Mouse (Mus musculus) G1E (cell line): ENCODE data around the gene Sdk1. TPM values are rescaled to one million over a fixed set of nuclear protein-coding genes. Genes with fewer than 3 reads are reported as not detected.
"Not testable (repeated sequence)": the region's sequence is repeated elsewhere in the genome, so short reads cannot be mapped to it uniquely, and the experiment has no call there.

Experiments
- ATAC-seq: 2 replicates; pipeline ENCODE4 v1.8.0; 2016; ENCODE audit warnings: mild to moderate bottlenecking; ENCODE audit not compliant: insufficient number of reproducible peaks, poor library complexity, low FRiP score, severe bottlenecking; ENCODE audit errors: extremely low read depth
- DNase-seq: peaks from one replicate; pipeline ENCODE4 v3.0.0; 2012; ENCODE audit warnings: low spot score
- H3K27me3 ChIP-seq: 2 replicates; pipeline ENCODE4 v1.6.1; 2012; ENCODE audit warnings: mild to moderate bottlenecking, low read length, inconsistent platforms; ENCODE audit not compliant: insufficient read depth
- H3K36me3 ChIP-seq: replicated peaks from 2 replicates; pipeline ENCODE3; 2012; ENCODE audit warnings: mild to moderate bottlenecking, inconsistent platforms
- H3K4me1 ChIP-seq: 2 replicates; pipeline ENCODE4 v1.6.1; 2012; ENCODE audit warnings: low read depth, low read length, inconsistent platforms, mixed read lengths; ENCODE audit not compliant: insufficient read depth
- H3K4me3 ChIP-seq: 2 replicates; pipeline ENCODE4 v1.5.1; 2012; ENCODE audit warnings: low read depth, mild to moderate bottlenecking, inconsistent platforms, low read length, moderate library complexity, mixed read lengths
- H3K9me3 ChIP-seq: replicated peaks from 2 replicates; pipeline ENCODE4 v1.6.1; 2012; ENCODE audit warnings: inconsistent platforms
- CTCF ChIP-seq: IDR thresholded peaks from 2 replicates; pipeline ENCODE4 v1.5.1; 2012; ENCODE audit warnings: low read depth, low read length, inconsistent platforms, mixed read lengths
- GATA1 ChIP-seq: IDR thresholded peaks from 2 replicates; pipeline ENCODE4 v1.6.1; 2012; ENCODE audit warnings: borderline replicate concordance, low read length, inconsistent platforms, mixed read lengths
- GATA2 ChIP-seq: IDR thresholded peaks from 2 replicates; pipeline ENCODE4 v1.6.1; 2012; ENCODE audit warnings: low read depth, low read length, inconsistent platforms, borderline replicate concordance
- POLR2AphosphoS5 ChIP-seq: IDR thresholded peaks from 2 replicates; pipeline ENCODE4 v1.6.1; 2012; ENCODE audit warnings: low read depth, low read length, inconsistent platforms; ENCODE audit not compliant: insufficient replicate concordance
- TAL1 ChIP-seq: conservative IDR thresholded peaks from 2 replicates; pipeline ENCODE4 v1.6.1; 2012; ENCODE audit warnings: low read depth, low read length, inconsistent platforms, mixed read lengths
- polyA plus RNA-seq: library from polyadenylated mRNA; stranded (reverse); fragments of >175 nt; gene quantifications from 2 replicates; pipeline ENCODE4 v1.2.3, GENCODE M21; 2012
- total RNA-seq, 2 experiments: library from RNA; stranded (forward) in 1 of 2; stranded (reverse) in 1 of 2; fragments of 200-1000 nt in 1 of 2; fragments of >200 nt in 1 of 2; fragmentation: Nextera tagmentation in 1 of 2; gene quantifications; 2 replicates each; pipeline ENCODE4 v1.2.3; 2014 to 2017

The Sdk1 gene
- total and polyA plus RNA-seq, 3 experiments, result 0.27 TPM; not detected in 2

GRCm38 (mm10) chr5:141625401-141625800, 384.1 kb downstream of the Sdk1 start:
- DNase-seq (no peak), ATAC-seq (no peak)
- TF ChIP-seq CTCF (no peak), GATA2 (no peak), GATA1 (no peak), POLR2AphosphoS5 (no peak), TAL1 (no peak)
- Histone ChIP-seq H3K27me3 (no peaks in the 10 kb centered on the region), H3K4me3 (no peak overlapping the region), H3K4me1 (no peaks in the 10 kb centered on the region), H3K9me3 (peaks cover 48% of the 10 kb centered on the region), H3K36me3 (no peaks in the 10 kb centered on the region)

GRCm38 (mm10) chr5:141631641-141632040, 390.4 kb downstream of the Sdk1 start:
- Histone ChIP-seq H3K9me3 (peaks cover 58% of the 10 kb centered on the region), H3K27me3 (no peaks in the 10 kb centered on the region), H3K4me1 (no peaks in the 10 kb centered on the region), H3K36me3 (no peaks in the 10 kb centered on the region), H3K4me3 (no peak overlapping the region)
- DNase-seq (no peak), ATAC-seq (no peak)
- TF ChIP-seq CTCF, result no peak

- no peak for ATAC-seq
- TF ChIP-seq TAL1, result no peak
- no peak for TF ChIP-seq GATA2
- TF ChIP-seq POLR2AphosphoS5, result no peak
- TF ChIP-seq GATA1, result no peak
- TF ChIP-seq CTCF, result no peak
- Histone ChIP-seq H3K27me3 (no peaks in the 10 kb centered on the region), H3K4me3 (no peak overlapping the region), H3K4me1 (no peaks in the 10 kb centered on the region), H3K9me3 (peaks cover 60% of the 10 kb centered on the region), H3K36me3 (no peaks in the 10 kb centered on the region)
- no peak for DNase-seq
These were observed 392.0 kb downstream of the Sdk1 start for GRCm38 (mm10) chr5:141633271-141633670.

GRCm38 (mm10) chr5:141636406-141636805, 395.1 kb downstream of the Sdk1 start:
- Histone ChIP-seq H3K4me1 (no peaks in the 10 kb centered on the region), H3K4me3 (no peak overlapping the region), H3K36me3 (no peaks in the 10 kb centered on the region), H3K9me3 (peaks cover 62% of the 10 kb centered on the region), H3K27me3 (no peaks in the 10 kb centered on the region)
- DNase-seq, result no peak
- no peak for ATAC-seq
- TF ChIP-seq GATA1 (no peak), TAL1 (no peak), CTCF (no peak), POLR2AphosphoS5 (no peak), GATA2 (no peak)

GRCm38 (mm10) chr5:141637054-141637453, 395.8 kb downstream of the Sdk1 start:
- not testable (repeated sequence) for H3K27me3 ChIP-seq, DNase-seq, H3K4me1 ChIP-seq, H3K36me3 ChIP-seq, H3K4me3 ChIP-seq, ATAC-seq
- peaks cover 57% of the 10 kb centered on the region for H3K9me3 ChIP-seq

- Histone ChIP-seq H3K4me3 (no peak overlapping the region), H3K4me1 (no peaks in the 10 kb centered on the region), H3K36me3 (no peaks in the 10 kb centered on the region), H3K9me3 (peaks cover 45% of the 10 kb centered on the region), H3K27me3 (no peaks in the 10 kb centered on the region)
- DNase-seq (no peak), ATAC-seq (no peak)
- TF ChIP-seq GATA1 (no peak), CTCF (no peak), POLR2AphosphoS5 (no peak), TAL1 (no peak), GATA2 (no peak)
These were observed 404.4 kb downstream of the Sdk1 start for GRCm38 (mm10) chr5:141645671-141646070.

GRCm38 (mm10) chr5:141646621-141647020, 405.3 kb downstream of the Sdk1 start:
- DNase-seq, result no peak
- no peaks in the 10 kb centered on the region for H3K36me3 ChIP-seq
- TF ChIP-seq GATA2 (no peak), POLR2AphosphoS5 (no peak), CTCF (no peak), GATA1 (no peak), TAL1 (no peak)
- no peak overlapping the region for H3K4me3 ChIP-seq
- no peaks in the 10 kb centered on the region for H3K27me3 ChIP-seq
- peaks cover 53% of the 10 kb centered on the region for H3K9me3 ChIP-seq
- no peaks in the 10 kb centered on the region for H3K4me1 ChIP-seq
- ATAC-seq, result no peak
